Mouse (Mus musculus): ENCODE data around the gene Dnajb12. TPM values are rescaled to one million over a fixed set of nuclear protein-coding genes. Genes with fewer than 3 reads are reported as not detected.

Gene Dnajb12
- total and polyA plus RNA-seq, 3 experiments, result 10.4 to 28.5 (median 20.5) TPM

GRCm38 (mm10) chr10:59923493-59923892, 44.1 kb downstream of the Dnajb12 start:
- DNase-seq (ENCODE audit: low spot score) (no peak), ATAC-seq (ENCODE audit: extremely low read depth, insufficient number of reproducible peaks, low FRiP score, poor library complexity, severe bottlenecking) (no peak)
- no peaks in the 10 kb centered on the region for H3K27me3 ChIP-seq (ENCODE audit: insufficient read depth, low read length)
- H3K4me3 ChIP-seq (ENCODE audit: low read depth, low read length), result no peak overlapping the region
- H3K36me3 ChIP-seq (replicated peaks), result no peaks in the 10 kb centered on the region
- no peak for TF ChIP-seq POLR2AphosphoS5 (IDR thresholded peaks at IDR 0.05; ENCODE audit: insufficient replicate concordance, low read depth, low read length)
- no peak for TF ChIP-seq GATA1 (IDR thresholded peaks at IDR 0.05; ENCODE audit: borderline replicate concordance, low read length)
- TF ChIP-seq CTCF (IDR thresholded peaks at IDR 0.05; ENCODE audit: low read depth, low read length), result no peak
- no peak for TF ChIP-seq TAL1 (conservative IDR thresholded peaks at IDR 0.05; ENCODE audit: low read depth, low read length)
- TF ChIP-seq GATA2 (IDR thresholded peaks at IDR 0.05; ENCODE audit: borderline replicate concordance, low read depth, low read length), result no peak
- peaks cover 30% of the 10 kb centered on the region for H3K4me1 ChIP-seq (ENCODE audit: insufficient read depth, low read depth, low read length)
- no peaks in the 10 kb centered on the region for H3K9me3 ChIP-seq (replicated peaks)

- no peaks in the 10 kb centered on the region for H3K36me3 ChIP-seq (replicated peaks)
- no peak overlapping the region for H3K4me3 ChIP-seq (ENCODE audit: low read depth, low read length)
- no peaks in the 10 kb centered on the region for H3K27me3 ChIP-seq (ENCODE audit: insufficient read depth, low read length)
- H3K9me3 ChIP-seq (replicated peaks), result no peaks in the 10 kb centered on the region
- TF ChIP-seq CTCF (IDR thresholded peaks at IDR 0.05; ENCODE audit: low read depth, low read length) (no peak), TAL1 (conservative IDR thresholded peaks at IDR 0.05; ENCODE audit: low read depth, low read length) (no peak), GATA1 (IDR thresholded peaks at IDR 0.05; ENCODE audit: borderline replicate concordance, low read length) (no peak), POLR2AphosphoS5 (IDR thresholded peaks at IDR 0.05; ENCODE audit: insufficient replicate concordance, low read depth, low read length) (no peak), GATA2 (IDR thresholded peaks at IDR 0.05; ENCODE audit: borderline replicate concordance, low read depth, low read length) (no peak)
- DNase-seq (ENCODE audit: low spot score) (no peak), ATAC-seq (ENCODE audit: extremely low read depth, insufficient number of reproducible peaks, low FRiP score, poor library complexity, severe bottlenecking) (no peak)
- peaks cover 30% of the 10 kb centered on the region for H3K4me1 ChIP-seq (ENCODE audit: insufficient read depth, low read depth, low read length)
Measured at GRCm38 (mm10) chr10:59924305-59924704, 44.9 kb downstream of the Dnajb12 start.

GRCm38 (mm10) chr10:59929205-59929604, 49.8 kb downstream of the Dnajb12 start:
- H3K27me3 ChIP-seq (ENCODE audit: insufficient read depth, low read length), result peaks cover 2% of the 10 kb centered on the region; the same call in 1 of the 2 replicates
- no peak overlapping the region for H3K4me3 ChIP-seq (ENCODE audit: low read depth, low read length)
- ATAC-seq (ENCODE audit: extremely low read depth, insufficient number of reproducible peaks, low FRiP score, poor library complexity, severe bottlenecking) (no peak), DNase-seq (ENCODE audit: low spot score) (no peak)
- peaks cover 5% of the 10 kb centered on the region for H3K4me1 ChIP-seq (ENCODE audit: insufficient read depth, low read depth, low read length)
- H3K9me3 ChIP-seq (replicated peaks), result no peaks in the 10 kb centered on the region
- TF ChIP-seq GATA2 (IDR thresholded peaks at IDR 0.05; ENCODE audit: borderline replicate concordance, low read depth, low read length) (no peak), TAL1 (conservative IDR thresholded peaks at IDR 0.05; ENCODE audit: low read depth, low read length) (no peak), CTCF (IDR thresholded peaks at IDR 0.05; ENCODE audit: low read depth, low read length) (no peak), GATA1 (IDR thresholded peaks at IDR 0.05; ENCODE audit: borderline replicate concordance, low read length) (no peak), POLR2AphosphoS5 (IDR thresholded peaks at IDR 0.05; ENCODE audit: insufficient replicate concordance, low read depth, low read length) (no peak)
- H3K36me3 ChIP-seq (replicated peaks), result no peaks in the 10 kb centered on the region

- Histone ChIP-seq H3K9me3 (replicated peaks) (no peaks in the 10 kb centered on the region), H3K4me1 (ENCODE audit: insufficient read depth, low read depth, low read length) (no peaks in the 10 kb centered on the region), H3K36me3 (replicated peaks) (no peaks in the 10 kb centered on the region), H3K4me3 (ENCODE audit: low read depth, low read length) (no peak overlapping the region), H3K27me3 (ENCODE audit: insufficient read depth, low read length) (peaks cover 4% of the 10 kb centered on the region; the same call in 1 of the 2 replicates)
- DNase-seq (ENCODE audit: low spot score) (no peak), ATAC-seq (ENCODE audit: extremely low read depth, insufficient number of reproducible peaks, low FRiP score, poor library complexity, severe bottlenecking) (no peak)
- TF ChIP-seq TAL1 (conservative IDR thresholded peaks at IDR 0.05; ENCODE audit: low read depth, low read length), result no peak
- no peak for TF ChIP-seq GATA1 (IDR thresholded peaks at IDR 0.05; ENCODE audit: borderline replicate concordance, low read length)
- TF ChIP-seq GATA2 (IDR thresholded peaks at IDR 0.05; ENCODE audit: borderline replicate concordance, low read depth, low read length), result no peak
- TF ChIP-seq POLR2AphosphoS5 (IDR thresholded peaks at IDR 0.05; ENCODE audit: insufficient replicate concordance, low read depth, low read length), result no peak
- no peak for TF ChIP-seq CTCF (IDR thresholded peaks at IDR 0.05; ENCODE audit: low read depth, low read length)
Measured at GRCm38 (mm10) chr10:59930996-59931395, 51.6 kb downstream of the Dnajb12 start.

GRCm38 (mm10) chr10:59932521-59932920, 53.2 kb downstream of the Dnajb12 start:
- no peak for ATAC-seq (ENCODE audit: extremely low read depth, insufficient number of reproducible peaks, low FRiP score, poor library complexity, severe bottlenecking)
- Histone ChIP-seq H3K36me3 (replicated peaks) (no peaks in the 10 kb centered on the region), H3K4me1 (ENCODE audit: insufficient read depth, low read depth, low read length) (no peaks in the 10 kb centered on the region), H3K9me3 (replicated peaks) (no peaks in the 10 kb centered on the region), H3K4me3 (ENCODE audit: low read depth, low read length) (no peak overlapping the region), H3K27me3 (ENCODE audit: insufficient read depth, low read length) (peaks cover 7% of the 10 kb centered on the region; the same call in 1 of the 2 replicates)
- no peak for TF ChIP-seq GATA1 (IDR thresholded peaks at IDR 0.05; ENCODE audit: borderline replicate concordance, low read length)
- TF ChIP-seq GATA2 (IDR thresholded peaks at IDR 0.05; ENCODE audit: borderline replicate concordance, low read depth, low read length), result no peak
- no peak for TF ChIP-seq TAL1 (conservative IDR thresholded peaks at IDR 0.05; ENCODE audit: low read depth, low read length)
- no peak for TF ChIP-seq CTCF (IDR thresholded peaks at IDR 0.05; ENCODE audit: low read depth, low read length)
- no peak for TF ChIP-seq POLR2AphosphoS5 (IDR thresholded peaks at IDR 0.05; ENCODE audit: insufficient replicate concordance, low read depth, low read length)
- no peak for DNase-seq (ENCODE audit: low spot score)

GRCm38 (mm10) chr10:59934039-59934438, 54.7 kb downstream of the Dnajb12 start:
- no peak for ATAC-seq (ENCODE audit: extremely low read depth, insufficient number of reproducible peaks, low FRiP score, poor library complexity, severe bottlenecking)
- H3K36me3 ChIP-seq (replicated peaks), result no peaks in the 10 kb centered on the region
- no peaks in the 10 kb centered on the region for H3K9me3 ChIP-seq (replicated peaks)
- H3K4me1 ChIP-seq (ENCODE audit: insufficient read depth, low read depth, low read length), result no peaks in the 10 kb centered on the region
- TF ChIP-seq POLR2AphosphoS5 (IDR thresholded peaks at IDR 0.05; ENCODE audit: insufficient replicate concordance, low read depth, low read length) (no peak), GATA1 (IDR thresholded peaks at IDR 0.05; ENCODE audit: borderline replicate concordance, low read length) (no peak), CTCF (IDR thresholded peaks at IDR 0.05; ENCODE audit: low read depth, low read length) (no peak), TAL1 (conservative IDR thresholded peaks at IDR 0.05; ENCODE audit: low read depth, low read length) (no peak), GATA2 (IDR thresholded peaks at IDR 0.05; ENCODE audit: borderline replicate concordance, low read depth, low read length) (no peak)
- no peak overlapping the region for H3K4me3 ChIP-seq (ENCODE audit: low read depth, low read length)
- peaks cover 7% of the 10 kb centered on the region; the same call in 1 of the 2 replicates for H3K27me3 ChIP-seq (ENCODE audit: insufficient read depth, low read length)
- no peak for DNase-seq (ENCODE audit: low spot score)
